Mouse (Mus musculus) mesoderm, embryonic 11.5 days (tissue): Measurements from ENCODE around the gene Olfr263.
"Not testable (repeated sequence)": the region's sequence is repeated elsewhere in the genome, so short reads cannot be mapped to it uniquely, and the experiment has no call there.

Experiments used
- DNase-seq: peaks from one replicate; pipeline ENCODE4 v3.0.0-alpha.2; 2012; ENCODE audit warnings: low read depth, low spot score

Gene Olfr263

DNA sequence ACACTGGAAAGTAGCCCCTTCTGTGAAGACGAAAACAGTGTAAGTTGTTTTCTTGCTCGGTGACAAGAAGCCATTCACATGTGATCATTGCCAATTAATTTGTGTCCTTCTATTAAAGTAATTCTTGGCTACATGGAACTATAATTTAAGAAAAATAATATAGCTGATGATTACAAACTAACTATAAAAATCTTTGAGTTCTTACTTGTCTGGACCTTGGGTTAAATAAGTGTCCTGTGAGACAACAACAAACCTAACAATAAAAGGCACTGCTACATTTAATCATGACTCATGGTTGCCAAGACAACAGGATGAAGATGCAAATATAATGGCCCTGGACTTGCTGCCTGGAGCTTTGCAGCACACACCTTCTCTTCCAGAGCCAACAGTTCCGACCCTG, at the start of gene Olfr263:
TSS of gene Olfr263 (plus strand) at position 301 of the 400 bp plus-strand sequence.
- not testable (repeated sequence) for DNase-seq

GRCm38 (mm10) chr13:21082686-21083085, 46.8 kb upstream of the Olfr263 start:
- no peak for DNase-seq

DNA sequence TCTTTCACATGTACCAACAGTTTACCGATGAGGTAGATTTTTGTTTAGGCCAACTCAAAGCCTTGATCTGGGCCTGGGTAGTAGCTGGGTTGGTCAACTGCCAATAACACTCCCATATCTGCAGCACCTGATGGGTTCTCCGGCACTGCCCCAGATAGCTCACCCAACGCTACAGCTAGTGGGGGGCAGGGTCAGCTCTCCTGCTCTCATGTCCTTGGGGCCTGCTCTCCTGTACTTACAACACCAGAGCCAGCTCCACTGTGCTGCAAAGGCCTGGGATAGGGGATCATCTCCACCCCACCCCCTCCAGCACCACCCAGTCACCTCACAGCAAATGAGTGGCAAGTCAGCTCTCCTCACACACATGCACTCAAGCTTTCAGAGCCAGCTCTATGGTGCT, 19.7 kb upstream of the Olfr263 start:
- no peak for DNase-seq

DNA sequence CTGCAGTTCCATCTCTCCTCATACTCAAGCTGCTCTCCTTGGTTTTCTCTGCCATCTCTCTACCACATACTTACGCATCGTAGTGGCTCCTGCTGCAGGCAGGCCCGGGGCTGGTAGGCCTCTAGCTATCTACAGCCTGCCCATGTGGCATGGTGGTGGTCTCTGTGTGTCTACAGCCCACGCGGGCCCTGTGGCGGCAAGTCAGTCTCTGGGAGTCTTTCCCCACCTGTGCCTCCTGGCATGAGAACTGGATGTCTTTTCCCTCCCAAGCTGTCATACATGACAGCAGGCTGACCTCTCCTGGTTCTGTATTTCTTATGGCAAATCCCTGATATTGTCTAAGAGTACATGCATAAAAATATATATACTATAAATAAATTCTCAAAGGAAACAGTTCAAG, 19.0 kb upstream of the Olfr263 start:
- no peak for DNase-seq

- not testable (repeated sequence) for DNase-seq
Observed at GRCm38 (mm10) chr13:21111183-21111582, 18.3 kb upstream of the Olfr263 start, which contains the start of gene Olfr1369-ps1. Gene Olfr1369-ps1 (plus strand): TSS chr13:21111483.

DNA sequence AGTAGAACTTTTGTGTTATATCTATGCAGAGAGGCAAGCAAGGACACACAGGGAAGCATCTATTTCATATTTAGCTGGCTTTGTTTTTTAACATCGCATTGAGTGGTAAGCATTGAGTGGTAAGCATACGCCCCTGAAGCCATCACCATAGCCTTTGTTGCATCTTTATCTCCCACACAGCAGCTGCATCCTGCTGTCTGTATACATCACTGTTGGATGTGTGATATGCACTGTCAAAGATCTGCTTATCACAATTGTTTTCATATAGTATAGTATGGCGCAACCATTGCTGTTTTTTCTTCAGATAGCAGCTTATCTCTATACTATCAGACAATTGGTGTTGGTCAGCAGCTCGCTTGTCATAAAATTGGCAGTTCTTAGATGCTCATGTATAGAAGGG, 15.3 kb upstream of the Olfr263 start:
- no peak for DNase-seq

DNA sequence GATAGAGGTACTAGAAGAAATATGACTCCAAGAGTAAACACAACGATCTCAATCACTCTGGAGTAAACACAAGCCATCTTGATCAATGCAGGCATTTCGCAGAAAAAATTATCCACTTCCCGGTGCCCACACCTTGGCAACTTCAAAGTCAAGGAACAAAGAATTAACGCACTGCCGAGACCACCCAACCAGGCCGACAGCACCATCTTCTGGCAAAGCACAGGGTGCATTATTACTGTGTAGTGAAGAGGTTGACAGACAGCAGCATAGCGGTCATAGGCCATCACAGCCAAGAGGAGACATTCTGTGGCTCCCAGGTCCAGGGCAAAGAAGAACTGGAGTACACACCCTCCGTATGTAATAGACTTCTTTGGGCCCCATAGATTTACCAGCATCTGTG, 13.0 kb downstream of the Olfr263 start:
- peak; percentile 4 for DNase-seq

- DNase-seq = no peak
Observed at GRCm38 (mm10) chr13:21145767-21146166, 16.3 kb downstream of the Olfr263 start, which contains the start of gene Olfr1368. Gene Olfr1368 (minus strand): TSS chr13:21145867.

DNA sequence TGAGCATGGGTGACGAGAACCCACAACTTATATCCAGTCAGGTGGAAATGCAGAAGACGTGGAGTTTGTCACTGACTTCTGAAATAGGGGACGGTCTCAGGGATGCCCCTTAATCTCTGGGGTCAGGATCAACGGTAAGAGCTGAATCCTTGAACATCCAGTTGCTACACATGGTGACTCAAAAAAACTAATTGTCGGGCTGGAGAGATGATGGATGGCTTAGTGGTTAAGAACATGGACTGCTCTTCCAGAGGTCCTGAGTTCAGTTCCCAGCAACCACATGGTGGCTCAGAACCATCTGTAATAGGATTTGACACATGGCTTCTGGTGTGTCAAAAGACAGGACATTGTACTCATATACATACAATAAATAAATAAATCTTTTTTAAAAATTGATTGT, 26.4 kb downstream of the Olfr263 start:
- DNase-seq = no peak

GRCm38 (mm10) chr13:21158071-21158470, 28.6 kb downstream of the Olfr263 start:
- no peak for DNase-seq

DNA sequence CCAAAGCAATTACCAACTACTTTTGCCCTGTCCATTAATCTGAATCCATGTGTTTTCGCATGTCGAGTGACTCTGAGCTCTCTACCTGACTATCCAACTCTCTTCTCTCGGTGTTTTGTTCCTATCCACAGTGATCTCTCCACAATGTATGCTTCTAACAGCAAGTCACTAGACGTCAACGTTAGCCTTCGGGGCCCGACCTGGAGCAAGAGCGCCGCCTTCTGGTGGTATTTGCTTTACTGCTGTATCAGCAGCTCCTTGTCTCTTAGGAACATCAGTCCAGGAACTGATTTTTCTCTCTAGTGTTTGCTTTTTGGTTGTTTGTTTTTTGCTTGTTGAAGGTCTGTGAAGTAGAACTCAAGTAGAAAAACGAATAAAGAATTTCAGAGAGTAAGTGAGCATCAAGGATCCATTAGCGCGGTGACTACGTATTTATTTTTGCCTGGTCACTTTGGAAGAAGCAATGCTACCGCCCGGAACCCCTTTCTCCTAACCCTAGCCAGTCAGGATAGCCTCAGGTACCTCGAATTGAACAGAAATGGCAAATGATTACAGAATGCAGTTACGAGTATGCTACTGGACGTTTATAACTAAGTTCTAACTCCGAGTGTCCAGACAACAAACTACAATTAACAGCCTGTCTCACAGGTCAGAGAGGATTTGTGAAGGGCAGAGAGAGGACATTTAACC, 29.5 kb downstream of the Olfr263 start:
- DNase-seq = peak; percentile 92

DNA sequence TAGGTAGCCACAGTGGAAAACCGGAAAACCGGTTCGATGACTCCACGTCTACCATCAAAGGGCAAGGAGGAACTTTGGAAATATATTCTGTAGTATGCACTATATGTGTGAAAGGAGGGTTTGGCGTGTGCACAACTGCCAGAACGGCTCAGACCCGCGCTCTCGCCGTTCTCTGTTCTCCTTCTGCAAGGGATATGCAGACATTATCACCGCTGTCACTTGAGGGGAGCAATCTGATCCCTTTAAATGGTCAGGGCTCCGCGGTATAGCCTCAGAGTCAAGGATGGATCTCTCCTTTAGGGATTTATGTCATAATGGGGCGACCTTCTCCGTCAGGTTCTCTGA, 30.0 kb downstream of the Olfr263 start:
- no peak for DNase-seq

- peak; percentile 31 for DNase-seq
Observed at GRCm38 (mm10) chr13:21160041-21160511, 30.6 kb downstream of the Olfr263 start.

DNA sequence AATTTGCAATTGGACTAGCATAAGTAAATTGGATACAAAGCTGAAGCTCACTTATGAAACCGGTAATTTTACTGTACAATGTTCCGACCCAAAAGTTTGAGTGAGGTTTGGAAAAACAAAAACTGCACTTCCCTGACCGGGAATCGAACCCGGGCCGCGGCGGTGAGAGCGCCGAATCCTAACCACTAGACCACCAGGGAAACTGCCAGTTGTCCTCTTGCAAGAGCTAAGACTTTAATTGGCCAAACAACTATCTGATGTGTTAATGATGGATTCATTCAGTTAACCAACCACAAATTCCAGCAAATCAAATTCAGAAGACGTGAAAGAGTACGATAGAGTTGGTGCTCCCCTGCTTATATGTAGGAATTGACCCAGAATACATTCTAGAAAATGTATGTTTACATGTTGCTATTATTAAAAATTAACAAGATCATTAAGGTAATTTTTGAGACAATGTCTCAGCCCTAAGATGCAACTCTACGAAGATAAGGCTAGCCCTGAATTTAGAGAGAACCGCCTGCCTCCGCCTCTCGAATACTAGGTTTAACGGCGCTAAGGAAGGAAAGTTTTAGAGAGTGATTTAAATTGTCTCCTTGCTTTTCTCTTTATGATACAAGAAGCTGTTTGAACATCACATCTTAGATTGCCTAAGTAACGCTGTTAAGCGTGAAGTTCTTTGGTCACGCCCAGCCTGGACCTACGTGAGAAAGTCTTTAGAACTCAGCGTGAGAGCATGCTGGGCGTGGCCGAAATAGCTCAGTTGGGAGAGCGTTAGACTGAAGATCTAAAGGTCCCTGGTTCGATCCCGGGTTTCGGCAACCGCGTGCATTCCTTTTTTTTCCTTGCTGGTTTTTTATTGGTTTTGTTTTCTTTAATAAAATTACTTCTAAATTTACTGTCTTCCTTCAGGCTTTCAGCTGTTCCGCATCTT, 31.5 kb downstream of the Olfr263 start:
- DNase-seq = peak; percentile 92

GRCm38 (mm10) chr13:21161591-21161990, 32.2 kb downstream of the Olfr263 start:
- DNase-seq = no peak

GRCm38 (mm10) chr13:21162591-21162990, 33.2 kb downstream of the Olfr263 start:
- no peak for DNase-seq

GRCm38 (mm10) chr13:21166936-21167909, 37.8 kb downstream of the Olfr263 start:
- peak; percentile 85 for DNase-seq

DNA sequence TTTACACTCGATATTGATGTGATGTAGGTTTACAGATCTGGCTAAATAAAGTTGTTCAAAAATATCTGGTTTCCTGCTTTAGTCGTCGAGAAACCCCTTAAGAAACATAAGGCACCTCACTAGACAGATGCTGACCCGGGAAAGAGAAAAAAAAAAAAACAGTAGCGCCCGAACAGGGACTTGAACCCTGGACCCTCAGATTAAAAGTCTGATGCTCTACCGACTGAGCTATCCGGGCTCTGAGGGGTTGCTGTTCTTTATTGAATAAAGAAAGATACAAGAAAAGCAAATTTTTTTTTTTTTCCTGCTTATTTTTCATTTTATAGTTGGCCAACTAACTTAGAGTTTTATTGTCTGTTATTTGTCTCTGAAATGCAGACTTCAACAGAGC, 38.5 kb downstream of the Olfr263 start:
- peak; percentile 60 for DNase-seq

GRCm38 (mm10) chr13:21168371-21169011, 39.1 kb downstream of the Olfr263 start:
- DNase-seq = peak; percentile 51

DNA sequence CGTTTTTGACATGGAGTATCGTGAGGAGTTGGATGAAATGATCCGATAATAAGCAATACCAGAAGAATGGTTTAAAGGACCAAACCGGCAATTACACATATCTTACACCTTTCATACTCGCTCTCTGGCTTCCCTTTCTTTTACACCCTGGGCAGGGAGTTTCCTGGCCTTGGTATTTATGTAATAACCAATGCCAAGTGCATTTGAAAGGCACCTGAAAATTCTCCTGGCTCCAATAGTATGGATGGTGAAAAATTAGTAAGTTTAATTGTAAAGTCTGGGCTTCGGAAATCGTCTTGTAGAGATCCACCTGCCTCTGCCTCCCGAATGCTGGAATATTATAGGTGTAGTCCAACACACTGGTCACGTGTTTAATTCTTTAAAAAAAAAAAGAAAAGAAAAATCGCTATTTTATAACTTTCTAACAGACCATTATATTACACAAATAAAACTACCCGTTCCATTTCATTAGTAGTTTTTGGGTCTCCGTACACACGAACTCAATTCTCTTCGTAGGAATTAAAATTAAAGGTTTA, 39.8 kb downstream of the Olfr263 start:
- DNase-seq = no peak
